Mouse (Mus musculus): ENCODE data around the gene Myo16. TPM values are rescaled to one million over a fixed set of nuclear protein-coding genes. Genes with fewer than 3 reads are reported as not detected.

Myo16 gene
- polyA plus RNA-seq, 1 experiment from 2014 or later = 2.3 TPM

GRCm38 (mm10) chr8:10677840-10678410, 524.2 kb downstream of the Myo16 start:
- Histone ChIP-seq H3K4me3 (replicated peaks) (no peak overlapping the region), H3K4me2 (no peak overlapping the region), H3K36me3 (no peaks in the 10 kb centered on the region), H3K27ac (no peak overlapping the region), H3K27me3 (replicated peaks) (no peaks in the 10 kb centered on the region), H3K9ac (no peak overlapping the region), H3K4me1 (no peaks in the 10 kb centered on the region), H3K9me3 (no peaks in the 10 kb centered on the region)
- ATAC-seq (ENCODE audit: insufficient read depth, low FRiP score, low read depth) = no peak
- WGBS = 67% methylated on average over 9 of the region's 9 CpGs

- Histone ChIP-seq H3K9ac (no peak overlapping the region), H3K27ac (no peak overlapping the region), H3K4me1 (no peaks in the 10 kb centered on the region), H3K9me3 (no peaks in the 10 kb centered on the region), H3K4me2 (no peak overlapping the region), H3K27me3 (replicated peaks) (no peaks in the 10 kb centered on the region; the same call in 1 of the 2 replicates), H3K4me3 (replicated peaks) (no peak overlapping the region), H3K36me3 (no peaks in the 10 kb centered on the region)
- ATAC-seq (ENCODE audit: insufficient read depth, low FRiP score, low read depth) = no peak
- 68% methylated on average over 7 of the region's 7 CpGs for WGBS
Measured at GRCm38 (mm10) chr8:10681926-10682325, 528.2 kb downstream of the Myo16 start.

GRCm38 (mm10) chr8:10683088-10683487, 529.4 kb downstream of the Myo16 start:
- Histone ChIP-seq H3K27me3 (replicated peaks) (no peaks in the 10 kb centered on the region; the same call in 1 of the 2 replicates), H3K36me3 (no peaks in the 10 kb centered on the region), H3K4me3 (replicated peaks) (no peak overlapping the region), H3K4me1 (no peaks in the 10 kb centered on the region), H3K9ac (no peak overlapping the region), H3K9me3 (no peaks in the 10 kb centered on the region), H3K4me2 (no peak overlapping the region), H3K27ac (no peak overlapping the region)
- 78% methylated on average over 8 of the region's 8 CpGs for WGBS
- no peak for ATAC-seq (ENCODE audit: insufficient read depth, low FRiP score, low read depth)

Other genes with a start within 250 kb of the Myo16 start
- 4.6 and 4.8 TPM in 2 replicates for gene Lig4, start 176.2 kb upstream of the Myo16 start, polyA plus RNA-seq (2015; fragmentation: Nextera tagmentation; extraction: Ambion mirVana)
- 16.6 and 18.6 TPM in 2 replicates for gene Abhd13, start 176.2 kb upstream of the Myo16 start, polyA plus RNA-seq (2015; fragmentation: Nextera tagmentation; extraction: Ambion mirVana)
- gene Tnfsf13b, start 147.4 kb upstream of the Myo16 start, polyA plus RNA-seq (2015; fragmentation: Nextera tagmentation; extraction: Ambion mirVana) = 0.52 and 0.94 TPM in 2 replicates